Mouse (Mus musculus) midbrain, embryonic 14.5 days (tissue): Measurements from ENCODE around the gene Gm6583. TPM values are rescaled to one million over a fixed set of nuclear protein-coding genes. Genes with fewer than 3 reads are reported as not detected.
A peak's percentile ranks its signal among the peaks of the same experiment; 100 is the strongest.

Experiments used
- ATAC-seq: fragments of 200-750 bp; cut with Nextera tagmentation; 2 replicates; pipeline ENCODE4 v1.8.0; 2017; ENCODE audit warnings: moderate number of reproducible peaks, moderate library complexity; ENCODE audit not compliant: low FRiP score, low TSS enrichment
- DNase-seq: peaks from one replicate; pipeline ENCODE4 v3.0.0-alpha.2; 2015
- H3K27ac ChIP-seq: fragments of 300-500 bp; sonication (generic); replicated peaks from 2 replicates; pipeline ENCODE4 v1.5.1; 2014; ENCODE audit warnings: mild to moderate bottlenecking, low read depth, low read length, moderate library complexity
- H3K27me3 ChIP-seq: fragments of 300-500 bp; sonication (generic); 2 replicates; pipeline ENCODE4 v1.6.1; 2014; ENCODE audit warnings: low read length, control low read depth, mixed read lengths; ENCODE audit not compliant: control insufficient read depth, insufficient read depth
- H3K36me3 ChIP-seq: fragments of 300-500 bp; sonication (generic); 2 replicates; pipeline ENCODE4 v1.6.1; 2014; ENCODE audit warnings: low read length, control low read depth; ENCODE audit not compliant: control insufficient read depth, insufficient read depth
- H3K4me1 ChIP-seq: fragments of 300-500 bp; sonication (generic); 2 replicates; pipeline ENCODE4 v1.6.1; 2014; ENCODE audit warnings: mild to moderate bottlenecking, antibody characterized with exemption, low read length, control low read depth; ENCODE audit not compliant: control insufficient read depth, insufficient read depth
- H3K4me2 ChIP-seq: fragments of 300-500 bp; sonication (generic); 2 replicates; pipeline ENCODE4 v1.6.1; 2014; ENCODE audit warnings: mild to moderate bottlenecking, low read length, moderate library complexity
- H3K4me3 ChIP-seq: fragments of 300-500 bp; sonication (generic); replicated peaks from 2 replicates; pipeline ENCODE4 v1.5.1; 2014; ENCODE audit warnings: low read depth, low read length
- H3K9ac ChIP-seq: fragments of 300-500 bp; sonication (generic); replicated peaks from 2 replicates; pipeline ENCODE4 v1.6.1; 2014; ENCODE audit warnings: mild to moderate bottlenecking, low read length, moderate library complexity
- H3K9me3 ChIP-seq: fragments of 300-500 bp; sonication (generic); 2 replicates; pipeline ENCODE4 v1.6.1; 2016; ENCODE audit warnings: low read length, control low read depth, mixed read lengths; ENCODE audit not compliant: control insufficient read depth
- WGBS: fragments of 180-500 bp; shearing (Covaris S2); extraction: QIAGEN DNeasy Blood & Tissue Kit; methylation state at CpG from one replicate; pipeline ENCODE4 v1.1.7; 2014; 5-methylcytosine and 5-hydroxymethylcytosine counted together
- polyA plus RNA-seq: library from polyadenylated mRNA; unstranded; fragments of >200 nt; fragmentation: Nextera tagmentation; extraction: Ambion mirVana; gene quantifications from 2 replicates; pipeline ENCODE4 v1.2.1, GENCODE M21; 2014

The Gm6583 gene
- polyA plus RNA-seq, 1 experiment from 2014 or later: 0.12 TPM

DNA sequence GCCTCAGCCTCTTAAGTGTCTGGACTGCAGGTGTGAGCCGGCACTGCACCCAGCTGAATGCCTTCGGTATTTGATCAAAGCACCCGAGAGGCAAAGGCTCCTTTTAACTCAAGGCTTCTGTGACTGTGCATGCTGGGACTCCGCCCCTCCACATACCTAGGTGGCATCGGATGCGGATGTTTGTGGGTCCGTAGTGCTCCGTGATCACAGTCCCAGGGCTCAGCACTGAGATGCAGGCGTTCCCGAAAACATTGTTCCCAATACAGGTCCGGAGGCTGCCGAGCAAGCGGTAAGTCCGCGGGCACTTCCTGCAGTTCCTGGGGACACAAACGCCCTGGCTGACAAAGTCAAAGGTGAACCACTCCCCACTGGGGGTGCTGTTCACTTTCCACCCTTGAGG is 35.2 kb upstream of the Gm6583 start:
- whole genome bisulfite sequencing: 63% methylated on average over 16 of the region's 16 CpGs

DNA sequence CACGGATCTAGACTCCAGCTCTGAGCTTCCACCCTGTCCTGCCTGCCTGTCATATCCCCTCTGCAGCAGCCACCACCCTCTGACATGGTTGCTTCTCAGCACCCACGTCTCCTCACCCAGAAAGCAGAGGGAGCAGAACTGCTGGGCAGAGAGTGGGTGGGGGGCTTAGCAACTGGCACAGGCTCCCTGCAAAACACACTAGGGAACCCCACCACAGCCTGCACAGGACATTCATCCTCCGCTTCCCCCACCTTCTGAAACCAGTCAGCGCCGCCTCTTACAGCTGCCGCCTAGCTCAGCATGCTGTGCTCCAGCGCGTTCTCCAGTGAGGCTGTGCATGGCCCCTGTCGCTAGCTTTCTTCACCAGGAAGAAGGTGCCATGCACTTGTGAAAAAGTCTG is 33.5 kb upstream of the Gm6583 start:
- peak overlapping the region; percentile 27; the same call in 1 of the 2 replicates for H3K4me2 ChIP-seq
- H3K4me3 ChIP-seq: no peak overlapping the region
- no peak for DNase-seq
- no peak overlapping the region for H3K27ac ChIP-seq
- peaks cover 34% of the 10 kb centered on the region for H3K4me1 ChIP-seq
- no peak overlapping the region for H3K9ac ChIP-seq
- H3K27me3 ChIP-seq: no peaks in the 10 kb centered on the region
- peaks cover 54% of the 10 kb centered on the region for H3K36me3 ChIP-seq
- WGBS: 73% methylated on average over 9 of the region's 9 CpGs
- H3K9me3 ChIP-seq: no peaks in the 10 kb centered on the region
- no peak for ATAC-seq

More for the DNA sequence above, 35.2 kb upstream of the Gm6583 start:
- Histone ChIP-seq H3K27ac (no peak overlapping the region), H3K4me1 (peaks cover 39% of the 10 kb centered on the region), H3K9ac (no peak overlapping the region), H3K9me3 (no peaks in the 10 kb centered on the region), H3K4me2 (no peak overlapping the region; the same call in 1 of the 2 replicates), H3K36me3 (peaks cover 38% of the 10 kb centered on the region), H3K27me3 (no peaks in the 10 kb centered on the region), H3K4me3 (no peak overlapping the region)
- DNase-seq: no peak
- no peak for ATAC-seq

DNA sequence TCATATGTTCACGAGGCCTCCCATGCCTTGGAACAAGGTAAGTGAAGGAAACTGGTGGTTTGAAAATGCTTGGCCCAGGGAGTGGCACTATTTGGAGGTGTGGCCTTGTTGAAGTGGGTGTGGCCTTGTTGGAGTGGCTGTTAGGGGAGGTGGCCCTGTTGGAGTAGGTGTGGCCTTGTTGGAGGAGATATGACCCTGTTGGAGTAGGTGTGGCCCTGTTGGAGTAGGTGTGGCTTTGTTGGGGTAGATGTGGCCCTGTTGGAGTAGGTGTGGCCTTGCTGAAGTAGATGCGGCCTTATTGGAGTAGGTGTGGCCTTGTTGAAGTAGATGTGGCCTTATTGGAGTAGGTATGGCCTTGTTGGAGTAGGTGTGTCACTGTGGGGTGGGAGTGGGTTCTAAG is 30.1 kb upstream of the Gm6583 start:
- WGBS: 84% methylated on average over 2 of the region's 2 CpGs
- no peak overlapping the region for H3K4me2 ChIP-seq
- peaks cover 45% of the 10 kb centered on the region for H3K36me3 ChIP-seq

DNA sequence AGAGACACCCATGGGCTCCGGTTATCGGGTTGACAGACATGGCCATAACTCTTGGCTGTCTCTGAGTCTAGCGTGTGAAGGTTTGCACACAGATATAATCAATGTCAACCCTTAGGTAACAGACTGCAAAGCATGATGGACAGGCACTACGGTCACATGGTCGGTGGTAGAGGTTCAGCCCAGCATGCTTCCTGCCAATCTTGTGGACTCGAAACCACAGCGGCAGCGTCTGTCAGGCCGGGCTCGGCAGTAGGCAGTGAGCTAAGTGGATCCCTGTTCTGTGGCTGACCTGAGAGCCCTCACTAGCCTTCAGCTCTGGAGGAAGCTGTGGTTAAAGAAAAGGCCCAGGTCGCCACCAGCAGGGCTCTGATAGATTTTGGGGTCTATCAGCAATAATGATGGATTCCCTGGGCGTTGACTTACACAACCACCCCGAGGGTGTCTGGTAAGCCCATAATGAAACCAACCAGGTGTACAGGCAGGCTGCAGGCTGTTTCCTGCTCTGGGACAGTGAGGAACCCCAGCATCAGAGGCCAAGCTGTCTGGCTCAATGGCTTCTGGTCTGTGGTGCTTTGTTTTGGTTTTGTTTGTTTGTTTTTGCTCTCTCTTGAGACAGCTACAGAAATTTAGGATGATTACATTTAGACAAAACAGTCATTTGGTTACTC is 29.1 kb upstream of the Gm6583 start:
- no peaks in the 10 kb centered on the region for H3K9me3 ChIP-seq
- H3K4me3 ChIP-seq: no peak overlapping the region
- ATAC-seq: no peak
- no peak overlapping the region for H3K9ac ChIP-seq
- H3K27ac ChIP-seq: no peak overlapping the region
- peaks cover 17% of the 10 kb centered on the region for H3K4me1 ChIP-seq
- WGBS: 94% methylated on average over 13 of the region's 13 CpGs
- no peak for DNase-seq
- no peaks in the 10 kb centered on the region for H3K27me3 ChIP-seq
- no peak overlapping the region for H3K4me2 ChIP-seq
- peaks cover 41% of the 10 kb centered on the region for H3K36me3 ChIP-seq

More for the DNA sequence above, 30.1 kb upstream of the Gm6583 start:
- no peaks in the 10 kb centered on the region for H3K9me3 ChIP-seq
- no peak overlapping the region for H3K9ac ChIP-seq
- no peak overlapping the region for H3K27ac ChIP-seq
- no peaks in the 10 kb centered on the region for H3K27me3 ChIP-seq
- H3K4me1 ChIP-seq: peaks cover 21% of the 10 kb centered on the region
- no peak overlapping the region for H3K4me3 ChIP-seq
- no peak for ATAC-seq
- DNase-seq: no peak

DNA sequence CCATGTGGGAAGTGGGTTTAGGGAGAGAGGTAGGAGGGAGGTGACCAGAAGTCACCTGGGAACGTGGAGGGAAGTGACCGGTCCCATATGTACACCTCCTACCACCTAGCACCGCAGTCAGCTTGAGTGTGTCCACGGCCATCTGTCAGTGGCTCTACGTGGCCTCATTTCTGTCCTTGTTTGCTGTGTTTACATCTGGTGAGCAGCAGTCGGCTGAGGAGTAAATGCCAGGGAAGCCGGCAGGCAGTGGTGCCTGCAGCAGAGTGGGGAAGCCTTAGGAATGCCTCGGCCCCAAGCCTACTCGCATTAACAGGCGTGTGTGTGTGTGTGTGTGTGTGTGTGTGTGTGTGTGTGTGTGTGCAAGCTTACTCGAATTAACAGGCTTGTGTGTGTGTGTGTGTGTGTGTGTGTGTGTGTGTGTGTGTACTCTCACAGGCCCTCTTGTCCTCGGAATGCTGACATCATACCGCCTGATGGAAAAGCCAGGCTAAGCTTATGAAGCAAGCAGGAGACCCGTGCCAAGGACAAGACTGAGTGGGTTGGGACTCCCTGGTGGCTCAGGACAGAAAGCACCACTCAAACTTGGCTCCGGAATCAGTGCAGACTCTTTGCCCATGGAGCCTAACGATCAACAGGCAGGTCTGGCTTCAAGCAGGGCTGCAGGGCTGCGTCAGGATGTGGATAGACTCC is 27.0 kb upstream of the Gm6583 start:
- Histone ChIP-seq H3K9ac (no peak overlapping the region), H3K4me2 (no peak overlapping the region), H3K36me3 (peaks cover 47% of the 10 kb centered on the region), H3K9me3 (no peaks in the 10 kb centered on the region), H3K27me3 (no peaks in the 10 kb centered on the region), H3K27ac (peak overlapping the region; percentile 78), H3K4me1 (peaks cover 5% of the 10 kb centered on the region; the same call in 1 of the 2 replicates), H3K4me3 (no peak overlapping the region)
- no peak for ATAC-seq
- peak; percentile 30 for DNase-seq
- 69% methylated on average over 16 of the region's 17 CpGs for WGBS

DNA sequence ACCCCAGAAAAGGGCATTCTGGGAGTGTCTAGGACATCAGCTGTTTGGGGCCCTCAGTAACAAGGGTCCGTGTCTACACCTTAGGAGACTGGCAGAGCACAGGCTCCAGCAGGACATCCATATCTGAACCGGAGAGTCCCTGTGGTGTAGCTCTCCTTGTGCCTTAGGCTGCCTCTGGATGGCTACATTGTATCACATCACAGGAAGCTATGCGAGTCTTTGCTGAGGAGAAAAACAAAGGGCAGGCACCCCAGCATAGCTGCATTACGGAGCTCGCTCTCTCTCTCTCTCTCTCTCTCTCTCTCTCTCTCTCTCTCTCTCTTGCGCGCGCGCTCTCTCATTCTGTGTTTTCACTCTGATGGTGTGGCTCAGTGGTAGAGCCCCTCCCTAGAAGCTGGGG is 26.2 kb upstream of the Gm6583 start:
- WGBS: 57% methylated on average over 9 of the region's 9 CpGs
- ATAC-seq: no peak

DNA sequence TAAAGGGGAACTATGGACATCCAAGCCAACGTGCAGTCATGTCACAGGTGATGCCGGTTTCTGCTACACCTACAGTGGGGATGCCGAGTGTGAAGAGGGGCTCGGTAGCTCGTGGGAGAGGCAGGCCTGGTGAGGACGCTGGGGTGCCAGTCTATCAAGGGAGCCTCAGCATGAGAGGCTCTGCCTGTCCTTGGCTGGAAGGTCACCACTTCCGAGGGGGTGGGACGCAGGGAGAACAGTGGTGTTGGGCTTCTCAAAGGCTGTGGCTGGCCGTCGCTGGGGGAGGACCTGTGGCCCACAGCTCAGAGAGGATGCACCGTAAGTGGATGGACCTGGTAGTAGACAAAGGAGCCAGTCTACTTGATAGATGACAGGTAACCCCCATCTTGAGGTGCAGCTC is 25.3 kb upstream of the Gm6583 start:
- Histone ChIP-seq H3K9me3 (no peaks in the 10 kb centered on the region), H3K27ac (peak overlapping the region; percentile 78), H3K4me3 (no peak overlapping the region), H3K9ac (no peak overlapping the region), H3K27me3 (no peaks in the 10 kb centered on the region), H3K4me1 (peaks cover 5% of the 10 kb centered on the region; the same call in 1 of the 2 replicates), H3K4me2 (no peak overlapping the region), H3K36me3 (peaks cover 45% of the 10 kb centered on the region)
- WGBS: 86% methylated on average over 11 of the region's 11 CpGs
- ATAC-seq (no peak), DNase-seq (no peak)

More for the DNA sequence above, 26.2 kb upstream of the Gm6583 start:
- H3K4me1 ChIP-seq: peaks cover 5% of the 10 kb centered on the region; the same call in 1 of the 2 replicates
- H3K9ac ChIP-seq: no peak overlapping the region; the same call in 1 of the 2 replicates
- peaks cover 49% of the 10 kb centered on the region for H3K36me3 ChIP-seq
- peak; percentile 44 for DNase-seq
- H3K9me3 ChIP-seq: no peaks in the 10 kb centered on the region
- H3K27me3 ChIP-seq: no peaks in the 10 kb centered on the region
- H3K4me3 ChIP-seq: no peak overlapping the region
- H3K27ac ChIP-seq: peak overlapping the region; percentile 78
- H3K4me2 ChIP-seq: no peak overlapping the region

DNA sequence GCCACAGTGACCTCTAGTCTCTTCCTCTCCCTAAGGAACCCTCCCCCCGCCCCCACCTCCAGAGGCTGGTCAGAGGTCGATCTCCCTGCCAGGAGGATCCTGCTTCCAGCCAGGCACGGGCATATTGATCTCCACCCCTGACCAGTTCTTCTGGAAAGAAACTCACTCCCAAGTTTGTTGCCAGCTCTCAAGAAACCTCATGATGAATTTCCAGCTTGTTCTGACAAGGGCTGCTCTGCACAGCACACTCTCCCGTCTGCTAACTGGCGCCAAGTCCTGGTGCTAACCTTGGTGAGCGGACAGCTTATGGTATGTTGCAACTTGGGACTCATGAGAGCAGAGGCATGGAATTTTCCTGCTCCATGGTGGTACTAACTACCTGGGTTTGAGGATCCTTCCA is 22.9 kb upstream of the Gm6583 start:
- Histone ChIP-seq H3K4me2 (no peak overlapping the region), H3K27me3 (no peaks in the 10 kb centered on the region), H3K36me3 (peaks cover 52% of the 10 kb centered on the region), H3K4me1 (peaks cover 5% of the 10 kb centered on the region; the same call in 1 of the 2 replicates), H3K9ac (no peak overlapping the region), H3K27ac (no peak overlapping the region), H3K4me3 (no peak overlapping the region), H3K9me3 (no peaks in the 10 kb centered on the region)
- ATAC-seq (no peak), DNase-seq (no peak)
- 79% methylated on average over 6 of the region's 6 CpGs for WGBS

DNA sequence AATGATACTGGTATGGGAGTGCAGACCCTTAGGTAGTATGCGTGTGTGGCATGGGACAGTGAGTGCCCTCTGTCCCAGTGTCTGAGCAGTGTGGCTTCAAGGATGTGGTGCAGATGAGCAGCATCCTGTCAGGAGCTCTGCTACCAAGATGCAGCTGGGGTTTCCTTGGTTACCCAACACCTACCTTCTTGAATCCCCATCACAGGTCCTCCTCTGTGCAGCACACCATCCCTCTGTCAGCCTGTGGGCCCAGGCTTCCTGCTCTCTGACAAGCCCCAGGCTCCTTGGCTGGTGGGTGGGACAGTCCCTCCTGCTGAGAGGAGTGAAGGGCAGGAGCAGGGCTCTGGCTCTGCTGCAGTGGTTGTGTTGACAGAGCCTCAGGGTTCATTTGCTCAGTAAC is 21.5 kb upstream of the Gm6583 start:
- H3K4me1 ChIP-seq: peaks cover 12% of the 10 kb centered on the region
- H3K4me2 ChIP-seq: no peak overlapping the region
- ATAC-seq: no peak
- no peak for DNase-seq
- H3K9me3 ChIP-seq: no peaks in the 10 kb centered on the region
- H3K9ac ChIP-seq: no peak overlapping the region
- H3K4me3 ChIP-seq: no peak overlapping the region
- peaks cover 53% of the 10 kb centered on the region for H3K36me3 ChIP-seq
- 87% methylated on average over 1 of the region's 1 CpGs for WGBS
- H3K27me3 ChIP-seq: no peaks in the 10 kb centered on the region
- H3K27ac ChIP-seq: no peak overlapping the region
